Mouse (Mus musculus) c-Kit-positive CD71-positive TER-119-negative erythroid progenitor cells, embryonic 14.5 days (primary cell): ENCODE data around the gene Actl10.

Source experiments
- DNase-seq: peaks from one replicate; pipeline ENCODE4 v3.0.0-alpha.2; 2013; ENCODE audit warnings: low read depth

Actl10 gene

GRCm38 (mm10) chr2:154551927-154552326 is 351 bp downstream of the Actl10 start:
- DNase-seq: no peak

GRCm38 (mm10) chr2:154552424-154552907 is 890 bp downstream of the Actl10 start:
- no peak for DNase-seq

GRCm38 (mm10) chr2:154555235-154555634 is 3.7 kb downstream of the Actl10 start:
- DNase-seq: no peak

- DNase-seq: no peak
Observed at GRCm38 (mm10) chr2:154557184-154557832, 5.7 kb downstream of the Actl10 start.

GRCm38 (mm10) chr2:154558264-154559039 is 6.9 kb downstream of the Actl10 start, which contains the start of gene Necab3:
Gene Necab3 (minus strand): TSS chr2:154558890.
- no peak for DNase-seq

GRCm38 (mm10) chr2:154563612-154564170 is 12.1 kb downstream of the Actl10 start:
- DNase-seq: no peak

- no peak for DNase-seq
Observed at GRCm38 (mm10) chr2:154565562-154565961, 14.0 kb downstream of the Actl10 start.

GRCm38 (mm10) chr2:154566641-154567040 is 15.1 kb downstream of the Actl10 start:
- no peak for DNase-seq

GRCm38 (mm10) chr2:154567766-154568165 is 16.2 kb downstream of the Actl10 start:
- DNase-seq: no peak

GRCm38 (mm10) chr2:154568329-154569070 is 16.9 kb downstream of the Actl10 start:
- DNase-seq: no peak

- DNase-seq: peak; percentile 69
Observed at GRCm38 (mm10) chr2:154569071-154569748, 17.6 kb downstream of the Actl10 start.

- DNase-seq: peak; percentile 90
Observed at GRCm38 (mm10) chr2:154569836-154570286, 18.3 kb downstream of the Actl10 start, which contains the start of gene E2f1. Gene E2f1 (minus strand): TSS chr2:154569892.

- no peak for DNase-seq
Observed at GRCm38 (mm10) chr2:154570666-154571065, 19.1 kb downstream of the Actl10 start.

- no peak for DNase-seq
Observed at GRCm38 (mm10) chr2:154571266-154571665, 19.7 kb downstream of the Actl10 start.

- no peak for DNase-seq
Observed at GRCm38 (mm10) chr2:154571976-154572375, 20.4 kb downstream of the Actl10 start.

GRCm38 (mm10) chr2:154572996-154573395 is 21.4 kb downstream of the Actl10 start:
- no peak for DNase-seq

GRCm38 (mm10) chr2:154574271-154574670 is 22.7 kb downstream of the Actl10 start:
- no peak for DNase-seq

GRCm38 (mm10) chr2:154576876-154577743 is 25.5 kb downstream of the Actl10 start:
- no peak for DNase-seq

- DNase-seq: no peak
Observed at GRCm38 (mm10) chr2:154577744-154578067, 26.1 kb downstream of the Actl10 start.

- no peak for DNase-seq
Observed at GRCm38 (mm10) chr2:154580586-154580985, 29.0 kb downstream of the Actl10 start.

- no peak for DNase-seq
Observed at GRCm38 (mm10) chr2:154581421-154581820, 29.8 kb downstream of the Actl10 start.
